Mouse (Mus musculus) liver, embryonic 11.5 days (tissue): ENCODE results near the gene Dchs2. TPM values are rescaled to one million over a fixed set of nuclear protein-coding genes. Genes with fewer than 3 reads are reported as not detected.

Experiments used
- ATAC-seq: fragments of 200-750 bp; cut with Nextera tagmentation; replicated peaks from 2 replicates; pipeline ENCODE4 v1.8.0; 2017; ENCODE audit warnings: moderate number of reproducible peaks, mild to moderate bottlenecking, moderate TSS enrichment, moderate library complexity; ENCODE audit not compliant: low FRiP score
- DNase-seq: peaks from one replicate; pipeline ENCODE4 v3.0.0-alpha.2; 2017; ENCODE audit warnings: low spot score
- H3K27ac ChIP-seq: fragments of 300-500 bp; sonication (generic); 2 replicates; pipeline ENCODE4 v1.5.1; 2014; ENCODE audit warnings: mild to moderate bottlenecking, low read depth, low read length, control low read depth
- H3K27me3 ChIP-seq: fragments of 300-500 bp; sonication (generic); replicated peaks from 2 replicates; pipeline ENCODE4 v1.6.1; 2014; ENCODE audit warnings: low read length, mixed read lengths; ENCODE audit not compliant: control insufficient read depth, insufficient read depth
- H3K36me3 ChIP-seq: fragments of 300-500 bp; sonication (generic); 2 replicates; pipeline ENCODE4 v1.6.1; 2014; ENCODE audit warnings: mild to moderate bottlenecking, low read length, moderate library complexity, mixed read lengths; ENCODE audit not compliant: control insufficient read depth, insufficient read depth
- H3K4me1 ChIP-seq: fragments of 300-500 bp; sonication (generic); replicated peaks from 2 replicates; pipeline ENCODE4 v1.6.1; 2014; ENCODE audit warnings: low read length, mixed read lengths; ENCODE audit not compliant: control insufficient read depth, insufficient read depth
- H3K4me2 ChIP-seq: fragments of 300-500 bp; sonication (generic); 2 replicates; pipeline ENCODE4 v1.6.1; 2014; ENCODE audit warnings: mild to moderate bottlenecking, control low read depth, moderate library complexity
- H3K4me3 ChIP-seq: fragments of 300-500 bp; sonication (generic); 2 replicates; pipeline ENCODE4 v1.5.1; 2014; ENCODE audit warnings: low read depth, low read length, control low read depth
- H3K9ac ChIP-seq: fragments of 300-500 bp; sonication (generic); 2 replicates; pipeline ENCODE4 v1.6.1; 2014; ENCODE audit warnings: low read depth, low read length, control low read depth
- H3K9me3 ChIP-seq: fragments of 300-500 bp; sonication (generic); 2 replicates; pipeline ENCODE4 v1.6.1; 2016; ENCODE audit warnings: low read length, inconsistent platforms, mixed read lengths; ENCODE audit not compliant: control insufficient read depth
- WGBS: fragments of 180-500 bp; shearing (Covaris S2); extraction: QIAGEN DNeasy Blood & Tissue Kit; methylation state at CpG from one replicate; pipeline ENCODE4 v1.1.7; 2014; 5-methylcytosine and 5-hydroxymethylcytosine counted together
- polyA plus RNA-seq: library from polyadenylated mRNA; unstranded; fragments of >200 nt; fragmentation: Nextera tagmentation; extraction: Ambion mirVana; gene quantifications from 2 replicates; pipeline ENCODE4 v1.2.1, GENCODE M21; 2014

The Dchs2 gene
- polyA plus RNA-seq, result 0.04 and 0.13 TPM in 2 replicates

- 2% methylated on average over 54 of the region's 55 CpGs for WGBS
- Histone ChIP-seq H3K4me1 (no peaks in the 10 kb centered on the region; the same call in 1 of the 2 replicates), H3K9me3 (no peaks in the 10 kb centered on the region), H3K4me2 (peak within 1 kb of the TSS; percentile 73), H3K9ac (no peak within 1 kb of the TSS), H3K27me3 (peaks cover 64% of the 10 kb centered on the region), H3K27ac (no peak within 1 kb of the TSS), H3K36me3 (no peaks in the 10 kb centered on the region), H3K4me3 (peak within 1 kb of the TSS; percentile 46)
- peak; percentile 38 for DNase-seq
- no peak; the same call in 1 of the 2 replicates for ATAC-seq
Measured at GRCm38 (mm10) chr3:83127726-83128448, at the start of gene Dchs2. Gene Dchs2 (plus strand): TSS chr3:83127948.

GRCm38 (mm10) chr3:83080567-83081055 lies 47.1 kb upstream of the Dchs2 start:
- Histone ChIP-seq H3K9me3 (no peaks in the 10 kb centered on the region), H3K9ac (no peak overlapping the region), H3K4me3 (peak overlapping the region; percentile 18), H3K27me3 (no peaks in the 10 kb centered on the region), H3K36me3 (no peaks in the 10 kb centered on the region), H3K4me1 (no peaks in the 10 kb centered on the region), H3K27ac (no peak overlapping the region), H3K4me2 (peak overlapping the region; percentile 59)
- DNase-seq, result peak; percentile 37
- peak; percentile 61 for ATAC-seq
- 8% methylated on average over 11 of the region's 11 CpGs for WGBS

DNA sequence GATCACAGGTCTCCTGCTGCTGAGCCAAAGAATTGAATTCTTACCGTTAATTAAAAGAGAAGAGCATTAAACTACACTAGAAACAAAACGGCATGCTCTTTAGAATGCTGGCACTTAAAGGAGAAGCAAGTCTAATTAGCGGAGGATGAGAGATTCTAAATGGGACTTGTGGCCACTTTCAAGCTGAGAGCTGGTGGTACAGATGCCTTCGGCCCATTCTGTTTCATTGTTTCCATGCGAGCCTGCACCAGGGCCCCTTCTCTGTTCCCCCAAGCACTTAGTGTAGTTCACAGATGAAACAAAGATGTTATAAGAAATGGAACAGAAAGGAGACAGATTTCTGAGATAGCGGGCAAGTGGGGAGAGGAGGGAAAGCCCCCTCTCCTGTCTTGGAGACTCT lies 30.2 kb upstream of the Dchs2 start:
- Histone ChIP-seq H3K27me3 (no peaks in the 10 kb centered on the region), H3K27ac (no peak overlapping the region), H3K36me3 (no peaks in the 10 kb centered on the region), H3K9ac (no peak overlapping the region), H3K4me3 (no peak overlapping the region), H3K9me3 (no peaks in the 10 kb centered on the region), H3K4me2 (no peak overlapping the region), H3K4me1 (no peaks in the 10 kb centered on the region)
- DNase-seq (no peak), ATAC-seq (no peak)
- whole genome bisulfite sequencing, result 80% methylated on average over 6 of the region's 6 CpGs

- DNase-seq, result no peak
- ATAC-seq, result no peak
- Histone ChIP-seq H3K36me3 (no peaks in the 10 kb centered on the region), H3K9ac (no peak overlapping the region), H3K4me3 (0 out of 2 replicates have a peak overlapping the region, but pooled peaks have one; percentile 5), H3K9me3 (no peaks in the 10 kb centered on the region), H3K27ac (no peak overlapping the region), H3K27me3 (no peaks in the 10 kb centered on the region), H3K4me2 (peak overlapping the region; percentile 36; the same call in 1 of the 2 replicates), H3K4me1 (no peaks in the 10 kb centered on the region)
- WGBS, result 36% methylated on average over 14 of the region's 14 CpGs
Measured at GRCm38 (mm10) chr3:83098546-83099034, 29.2 kb upstream of the Dchs2 start.

- no peak overlapping the region for H3K4me2 ChIP-seq
- no peaks in the 10 kb centered on the region for H3K9me3 ChIP-seq
- H3K36me3 ChIP-seq, result no peaks in the 10 kb centered on the region
- H3K27ac ChIP-seq, result no peak overlapping the region
- no peaks in the 10 kb centered on the region for H3K4me1 ChIP-seq
- 77% methylated on average over 1 of the region's 1 CpGs for WGBS
- no peak overlapping the region for H3K9ac ChIP-seq
- H3K4me3 ChIP-seq, result no peak overlapping the region
- ATAC-seq (no peak), DNase-seq (no peak)
- no peaks in the 10 kb centered on the region for H3K27me3 ChIP-seq
Measured at GRCm38 (mm10) chr3:83099139-83099538, 28.6 kb upstream of the Dchs2 start.

DNA sequence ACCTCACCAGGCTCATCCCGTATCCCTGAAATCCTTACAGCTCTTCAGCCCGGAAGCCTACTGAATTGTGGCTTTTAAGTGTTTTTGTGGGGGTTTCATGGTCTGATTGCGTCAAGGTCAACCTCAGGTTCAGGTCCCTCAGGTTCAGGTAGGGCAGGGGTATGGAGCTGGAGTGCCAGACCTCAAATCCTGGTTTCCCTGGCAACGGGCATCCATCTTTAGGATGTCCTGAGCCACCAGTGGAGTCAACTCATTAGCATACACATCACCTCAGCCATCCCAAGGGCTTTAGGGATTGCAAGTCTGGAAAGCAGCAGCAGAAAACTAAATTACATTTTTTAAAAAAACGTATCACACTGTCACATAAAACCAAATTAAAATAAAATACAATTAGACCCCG lies 28.1 kb upstream of the Dchs2 start:
- WGBS, result 74% methylated on average over 6 of the region's 6 CpGs

DNA sequence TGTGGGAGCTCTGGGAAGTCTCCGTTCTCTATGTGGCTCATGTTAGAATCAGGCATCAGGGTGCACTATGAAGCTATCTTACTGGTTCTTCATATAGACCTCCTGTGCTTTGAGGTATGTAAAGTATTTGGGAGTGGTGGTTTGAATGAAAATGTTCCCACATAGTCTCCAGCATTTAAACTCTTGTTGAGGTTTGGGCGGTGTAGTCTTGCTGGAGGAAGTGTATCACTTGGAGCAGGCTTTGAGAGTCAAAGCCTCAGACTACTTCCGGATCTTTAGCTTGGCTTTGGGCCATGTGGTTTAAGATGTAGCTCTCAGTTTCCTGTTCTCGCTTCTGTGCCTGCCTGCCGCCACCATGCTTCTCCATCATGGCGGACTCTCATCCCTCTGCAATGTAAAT lies 25.5 kb upstream of the Dchs2 start:
- no peak overlapping the region for H3K4me2 ChIP-seq
- H3K27me3 ChIP-seq, result no peaks in the 10 kb centered on the region
- DNase-seq, result no peak
- 79% methylated on average over 6 of the region's 6 CpGs for whole genome bisulfite sequencing
- no peak overlapping the region for H3K4me3 ChIP-seq
- no peaks in the 10 kb centered on the region for H3K36me3 ChIP-seq
- no peaks in the 10 kb centered on the region for H3K4me1 ChIP-seq
- H3K9me3 ChIP-seq, result no peaks in the 10 kb centered on the region
- no peak overlapping the region for H3K9ac ChIP-seq
- ATAC-seq, result no peak
- no peak overlapping the region for H3K27ac ChIP-seq

More for the DNA sequence above, 28.1 kb upstream of the Dchs2 start:
- ATAC-seq, result no peak
- no peak overlapping the region for H3K4me2 ChIP-seq
- H3K9ac ChIP-seq, result no peak overlapping the region
- no peaks in the 10 kb centered on the region for H3K27me3 ChIP-seq
- H3K4me3 ChIP-seq, result no peak overlapping the region
- no peaks in the 10 kb centered on the region for H3K4me1 ChIP-seq
- H3K27ac ChIP-seq, result no peak overlapping the region
- DNase-seq, result no peak
- H3K36me3 ChIP-seq, result no peaks in the 10 kb centered on the region
- no peaks in the 10 kb centered on the region for H3K9me3 ChIP-seq

DNA sequence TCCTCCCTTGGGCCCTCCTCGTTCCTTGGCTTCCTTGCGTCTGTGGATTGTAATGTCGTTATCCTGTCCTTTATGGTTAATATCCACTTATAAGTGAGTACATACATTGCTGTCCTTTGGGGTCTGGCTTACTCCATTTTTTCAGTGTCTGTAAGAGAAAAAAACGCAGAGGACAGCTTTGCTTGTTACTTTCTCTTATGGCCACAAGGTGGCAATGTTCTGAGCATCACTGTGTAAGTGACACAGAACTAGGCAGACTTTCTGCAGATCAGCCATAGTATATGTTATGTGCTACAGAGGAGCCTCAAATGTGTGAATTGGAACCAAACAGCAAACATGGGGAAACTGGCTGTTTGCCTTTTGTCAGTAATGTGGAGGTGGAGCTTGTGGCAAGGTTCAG lies 17.6 kb upstream of the Dchs2 start:
- no peak for ATAC-seq
- H3K4me3 ChIP-seq, result no peak overlapping the region
- no peak for DNase-seq
- no peaks in the 10 kb centered on the region for H3K27me3 ChIP-seq
- 26% methylated on average over 4 of the region's 4 CpGs for WGBS
- H3K9me3 ChIP-seq, result no peaks in the 10 kb centered on the region
- no peak overlapping the region for H3K4me2 ChIP-seq
- H3K4me1 ChIP-seq, result no peaks in the 10 kb centered on the region
- no peak overlapping the region for H3K9ac ChIP-seq
- H3K36me3 ChIP-seq, result no peaks in the 10 kb centered on the region
- H3K27ac ChIP-seq, result no peak overlapping the region
